Mouse (Mus musculus) ovary, adult 18-20 months (tissue): ENCODE data around the gene Raf1.

Experiments
- DNase-seq: peaks from one replicate; pipeline ENCODE4 v3.0.0; 2022; ENCODE audit warnings: low spot score, mixed read lengths

Gene Raf1

GRCm38 (mm10) chr6:115676452-115677128, at the start of gene Raf1:
Gene Raf1 (minus strand): TSS chr6:115676635.
- peak; percentile 98 for DNase-seq

GRCm38 (mm10) chr6:115722246-115722645, 45.8 kb upstream of the Raf1 start:
- DNase-seq, result no peak

- DNase-seq, result peak; percentile 57
Measured at GRCm38 (mm10) chr6:115717715-115718558, 41.5 kb upstream of the Raf1 start.

- no peak for DNase-seq
Measured at GRCm38 (mm10) chr6:115717101-115717652, 40.7 kb upstream of the Raf1 start.

GRCm38 (mm10) chr6:115711261-115711660, 34.8 kb upstream of the Raf1 start:
- no peak for DNase-seq

- DNase-seq, result no peak
Measured at GRCm38 (mm10) chr6:115702901-115703300, 26.5 kb upstream of the Raf1 start.

- DNase-seq, result no peak
Measured at GRCm38 (mm10) chr6:115701302-115701701, 24.9 kb upstream of the Raf1 start.

- DNase-seq, result no peak
Measured at GRCm38 (mm10) chr6:115700778-115701177, 24.3 kb upstream of the Raf1 start.

GRCm38 (mm10) chr6:115698699-115699098, 22.3 kb upstream of the Raf1 start:
- no peak for DNase-seq

- DNase-seq, result peak; percentile 59
Measured at GRCm38 (mm10) chr6:115697739-115698558, 21.5 kb upstream of the Raf1 start.

GRCm38 (mm10) chr6:115696707-115697215, 20.3 kb upstream of the Raf1 start:
- DNase-seq, result no peak

- no peak for DNase-seq
Measured at GRCm38 (mm10) chr6:115695124-115695523, 18.7 kb upstream of the Raf1 start.

- DNase-seq, result no peak
Measured at GRCm38 (mm10) chr6:115694441-115694842, 18.0 kb upstream of the Raf1 start.

- DNase-seq, result no peak
Measured at GRCm38 (mm10) chr6:115692963-115693730, 16.7 kb upstream of the Raf1 start.

- DNase-seq, result no peak
Measured at GRCm38 (mm10) chr6:115692163-115692950, 15.9 kb upstream of the Raf1 start.

- no peak for DNase-seq
Measured at GRCm38 (mm10) chr6:115690105-115690504, 13.7 kb upstream of the Raf1 start.

GRCm38 (mm10) chr6:115688589-115688988, 12.2 kb upstream of the Raf1 start:
- DNase-seq, result no peak

- DNase-seq, result no peak
Measured at GRCm38 (mm10) chr6:115687753-115688152, 11.3 kb upstream of the Raf1 start.

GRCm38 (mm10) chr6:115684851-115685646, 8.6 kb upstream of the Raf1 start:
- no peak for DNase-seq
